Mouse (Mus musculus) neural tube, embryonic 12.5 days (tissue): ENCODE measurements at regions not wholly inside any gene's neighbourhood (a gene's known extent, or its start where the extent isn't known, plus 50 kb on each side); places are given as distances from the start of the nearest gene placed in this dataset.

Experiments used
- ATAC-seq: fragments of 200-750 bp; cut with Nextera tagmentation; 2 replicates; pipeline ENCODE4 v1.8.0; 2017; ENCODE audit warnings: low read depth, mild to moderate bottlenecking, moderate TSS enrichment, moderate library complexity; ENCODE audit not compliant: low FRiP score
- H3K27ac ChIP-seq: fragments of 300-500 bp; sonication (generic); 2 replicates; pipeline ENCODE4 v1.5.1; 2016
- H3K27me3 ChIP-seq: fragments of 300-500 bp; sonication (generic); replicated peaks from 2 replicates; pipeline ENCODE4 v1.6.1; 2016; ENCODE audit warnings: mild to moderate bottlenecking
- H3K36me3 ChIP-seq: fragments of 300-500 bp; sonication (generic); 2 replicates; pipeline ENCODE4 v1.6.1; 2016; ENCODE audit warnings: mild to moderate bottlenecking
- H3K4me1 ChIP-seq: fragments of 300-500 bp; sonication (generic); 2 replicates; pipeline ENCODE4 v1.6.1; 2016
- H3K4me2 ChIP-seq: fragments of 300-500 bp; sonication (generic); replicated peaks from 2 replicates; pipeline ENCODE4 v1.6.1; 2016; ENCODE audit warnings: mild to moderate bottlenecking
- H3K4me3 ChIP-seq: fragments of 300-500 bp; sonication (generic); 2 replicates; pipeline ENCODE4 v1.5.1; 2016
- H3K9ac ChIP-seq: fragments of 300-500 bp; sonication (generic); 2 replicates; pipeline ENCODE4 v1.6.1; 2016; ENCODE audit warnings: mild to moderate bottlenecking
- H3K9me3 ChIP-seq: fragments of 300-500 bp; sonication (generic); 2 replicates; pipeline ENCODE4 v1.6.1; 2016; ENCODE audit warnings: mild to moderate bottlenecking
- WGBS: fragments of 180-500 bp; shearing (Covaris S2); methylation state at CpG from one replicate; pipeline ENCODE4 v1.1.7; 2016; 5-methylcytosine and 5-hydroxymethylcytosine counted together

DNA sequence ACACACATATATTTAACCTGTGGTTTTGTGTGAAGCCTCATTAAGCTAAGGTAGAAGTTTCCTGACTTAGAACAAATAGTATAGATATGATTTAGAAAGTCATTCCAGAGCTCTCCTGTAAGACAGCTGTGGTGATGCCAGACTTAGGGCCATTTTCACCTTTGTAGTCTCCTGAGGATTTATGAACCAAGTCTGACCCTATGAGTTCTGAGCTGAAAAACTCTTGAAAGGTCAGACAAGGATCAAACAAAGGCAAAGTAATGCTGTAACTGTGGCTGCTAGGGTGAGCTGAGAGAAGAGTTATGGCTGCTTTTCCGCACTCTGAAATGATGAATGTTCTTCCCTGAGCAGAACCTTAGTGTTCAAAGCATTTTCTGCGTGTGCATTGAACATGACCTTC is 58.9 kb upstream of the Stxbp6 start:
- H3K27ac ChIP-seq = no peak overlapping the region
- no peaks in the 10 kb centered on the region for H3K27me3 ChIP-seq
- H3K36me3 ChIP-seq = no peaks in the 10 kb centered on the region
- no peak overlapping the region for H3K9ac ChIP-seq
- H3K9me3 ChIP-seq = no peaks in the 10 kb centered on the region
- no peak overlapping the region for H3K4me3 ChIP-seq
- ATAC-seq = no peak
- 23% methylated on average over 2 of the region's 2 CpGs for whole genome bisulfite sequencing
- H3K4me2 ChIP-seq = no peak overlapping the region
- H3K4me1 ChIP-seq = no peaks in the 10 kb centered on the region; the same call in 1 of the 2 replicates

DNA sequence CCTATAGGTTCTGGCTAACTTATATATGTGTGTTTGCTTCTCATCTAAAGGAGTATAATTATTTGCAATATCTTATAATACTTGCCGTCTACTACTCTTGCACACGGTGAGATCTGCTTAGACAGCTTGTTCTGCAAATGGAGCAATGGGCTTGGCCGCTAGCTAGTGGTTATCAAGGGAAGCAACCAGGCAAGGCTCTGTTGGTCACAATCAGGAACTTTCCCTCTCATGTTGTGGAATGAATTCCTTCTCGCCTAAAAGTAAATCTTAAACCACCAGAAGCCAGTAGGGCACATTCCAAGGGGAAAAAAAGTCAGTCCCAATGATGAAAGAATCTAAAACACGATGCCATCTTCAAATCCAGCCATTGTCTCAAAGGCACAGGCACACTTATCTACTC is 56.6 kb upstream of the Stxbp6 start:
- no peaks in the 10 kb centered on the region for H3K36me3 ChIP-seq
- H3K27me3 ChIP-seq = no peaks in the 10 kb centered on the region
- H3K4me2 ChIP-seq = no peak overlapping the region
- no peaks in the 10 kb centered on the region; the same call in 1 of the 2 replicates for H3K4me1 ChIP-seq
- 91% methylated on average over 5 of the region's 5 CpGs for WGBS
- H3K4me3 ChIP-seq = no peak overlapping the region
- H3K9me3 ChIP-seq = no peaks in the 10 kb centered on the region
- H3K9ac ChIP-seq = no peak overlapping the region
- no peak overlapping the region for H3K27ac ChIP-seq
- ATAC-seq = no peak

DNA sequence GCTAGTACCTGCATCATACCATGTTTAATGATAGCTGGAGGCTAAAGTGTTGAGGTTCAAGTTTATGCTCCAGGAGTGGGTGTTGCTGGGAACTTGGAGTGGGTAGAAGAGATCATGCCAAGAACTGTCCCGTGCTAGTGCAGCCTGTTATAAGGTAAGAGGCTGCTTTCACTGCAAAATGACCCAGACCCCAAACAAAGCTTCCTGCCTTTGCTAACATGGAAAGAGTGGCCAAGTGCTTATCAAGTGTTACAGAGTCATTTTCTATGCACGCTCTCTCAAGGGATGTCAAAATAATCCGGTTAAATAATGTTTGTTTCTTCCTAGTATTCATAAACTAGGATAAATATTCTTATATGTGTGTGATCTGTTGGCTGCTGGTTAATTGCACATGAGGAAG is 51.4 kb upstream of the Stxbp6 start:
- 87% methylated on average over 3 of the region's 3 CpGs for WGBS
- H3K36me3 ChIP-seq = no peaks in the 10 kb centered on the region
- H3K9me3 ChIP-seq = no peaks in the 10 kb centered on the region
- no peak overlapping the region for H3K27ac ChIP-seq
- no peak overlapping the region for H3K9ac ChIP-seq
- no peak for ATAC-seq
- H3K4me2 ChIP-seq = no peak overlapping the region
- H3K4me3 ChIP-seq = no peak overlapping the region
- no peaks in the 10 kb centered on the region for H3K4me1 ChIP-seq
- H3K27me3 ChIP-seq = no peaks in the 10 kb centered on the region
